Mouse (Mus musculus) bone marrow, adult 2 months (tissue): ENCODE measurements around the gene Mc3r. TPM values are rescaled to one million over a fixed set of nuclear protein-coding genes. Genes with fewer than 3 reads are reported as not detected.

Source experiments
- H3K27ac ChIP-seq: fragments of 200-500 bp; 2 replicates; pipeline ENCODE4 v1.5.1; 2012; ENCODE audit warnings: low read depth, mild to moderate bottlenecking, control low read depth, inconsistent platforms, low read length; ENCODE audit not compliant: control insufficient read depth, poor library complexity, insufficient read depth
- H3K4me1 ChIP-seq: fragments of 200-500 bp; 2 replicates; pipeline ENCODE4 v1.6.1; 2011; ENCODE audit warnings: low read length; ENCODE audit not compliant: control insufficient read depth, insufficient read depth
- H3K4me3 ChIP-seq: fragments of 200-500 bp; replicated peaks from 2 replicates; pipeline ENCODE3; 2011; ENCODE audit warnings: mild to moderate bottlenecking, low read depth, low read length, control low read depth; ENCODE audit not compliant: control insufficient read depth
- CTCF ChIP-seq: fragments of 200-500 bp; IDR thresholded peaks from 2 replicates; pipeline ENCODE4 v1.5.1; 2011; ENCODE audit warnings: low read length, control low read depth; ENCODE audit not compliant: control insufficient read depth, insufficient read depth
- POLR2A ChIP-seq: fragments of 200-500 bp; IDR thresholded peaks from 2 replicates; pipeline ENCODE4 v1.6.1; 2011; ENCODE audit warnings: low read depth, mild to moderate bottlenecking, control low read depth, low read length, borderline replicate concordance; ENCODE audit not compliant: control insufficient read depth
- WGBS: fragments of 180-500 bp; shearing (Covaris S2); methylation state at CpG from one replicate; pipeline ENCODE4 v1.1.7; 2018; 5-methylcytosine and 5-hydroxymethylcytosine counted together
- polyA plus RNA-seq: library from polyadenylated mRNA; stranded (reverse); fragments of >200 nt; gene quantifications from 2 replicates; pipeline ENCODE4 v1.2.4, GENCODE M21; 2011; ENCODE audit warnings: low replicate concordance; ENCODE audit not compliant: missing spikeins, insufficient read depth, insufficient read length

Gene Mc3r
- polyA plus RNA-seq: not detected in 2 replicates

GRCm38 (mm10) chr2:172248106-172248764, at the start of gene Mc3r:
Gene Mc3r, plus strand, starts transcription at chr2:172248492.
- H3K4me3 ChIP-seq: no peak within 1 kb of the TSS
- TF ChIP-seq CTCF: peak; percentile 36; the same call in 1 of the 2 replicates
- no peak for TF ChIP-seq POLR2A
- no peak within 1 kb of the TSS for H3K27ac ChIP-seq
- 15% methylated on average over 22 of the region's 22 CpGs for WGBS
- no peaks in the 10 kb centered on the region for H3K4me1 ChIP-seq

GRCm38 (mm10) chr2:172201998-172202780, 46.1 kb upstream of the Mc3r start:
- 77% methylated on average over 13 of the region's 13 CpGs for WGBS
- TF ChIP-seq POLR2A (no peak), CTCF (no peak)
- H3K4me3 ChIP-seq: no peak overlapping the region
- H3K27ac ChIP-seq: no peak overlapping the region
- H3K4me1 ChIP-seq: no peaks in the 10 kb centered on the region

- H3K4me3 ChIP-seq: no peak overlapping the region
- 13% methylated on average over 11 of the region's 11 CpGs for WGBS
Observed at GRCm38 (mm10) chr2:172207003-172207402, 41.3 kb upstream of the Mc3r start.

GRCm38 (mm10) chr2:172213480-172213879, 34.8 kb upstream of the Mc3r start:
- H3K4me1 ChIP-seq: no peaks in the 10 kb centered on the region

More at GRCm38 (mm10) chr2:172207003-172207402, 41.3 kb upstream of the Mc3r start:
- H3K27ac ChIP-seq: no peak overlapping the region
- H3K4me1 ChIP-seq: no peaks in the 10 kb centered on the region
- TF ChIP-seq POLR2A: no peak
- TF ChIP-seq CTCF: peak; percentile 71

GRCm38 (mm10) chr2:172214336-172214735, 34.0 kb upstream of the Mc3r start:
- no peaks in the 10 kb centered on the region for H3K4me1 ChIP-seq
- no peak overlapping the region for H3K4me3 ChIP-seq
- WGBS: 86% methylated on average over 5 of the region's 5 CpGs
- no peak overlapping the region for H3K27ac ChIP-seq
- TF ChIP-seq CTCF (no peak), POLR2A (no peak)

More at GRCm38 (mm10) chr2:172213480-172213879, 34.8 kb upstream of the Mc3r start:
- TF ChIP-seq CTCF: no peak
- no peak for TF ChIP-seq POLR2A
- Histone ChIP-seq H3K4me3 (no peak overlapping the region), H3K27ac (no peak overlapping the region)
- WGBS: 65% methylated on average over 8 of the region's 8 CpGs

GRCm38 (mm10) chr2:172215508-172216162, 32.7 kb upstream of the Mc3r start:
- H3K4me3 ChIP-seq: no peak overlapping the region
- H3K4me1 ChIP-seq: no peaks in the 10 kb centered on the region
- WGBS: 43% methylated on average over 11 of the region's 11 CpGs
- TF ChIP-seq POLR2A (no peak), CTCF (peak; percentile 39)
- no peak overlapping the region for H3K27ac ChIP-seq

GRCm38 (mm10) chr2:172216163-172216915, 32.0 kb upstream of the Mc3r start:
- Histone ChIP-seq H3K4me1 (no peaks in the 10 kb centered on the region), H3K27ac (no peak overlapping the region), H3K4me3 (no peak overlapping the region)
- WGBS: 56% methylated on average over 17 of the region's 17 CpGs
- no peak for TF ChIP-seq POLR2A
- TF ChIP-seq CTCF: no peak
